ENCODE assay signal across 8 mouse cellular contexts in genomic region chr1:165658602-165659001, GRCm38 (mm10). TPM values are rescaled to one million over a fixed set of nuclear protein-coding genes. Genes with fewer than 3 reads are reported as not detected.
DNase-seq lines count a peak whose midpoint lies in the region; ATAC-seq lines count a peak whose summit lies in the region.

No protein-coding gene starts in this region.

- H3K4me2 ChIP-seq in liver, embryonic 15.5 days: no peak overlapping the region

- 31% methylated on average over 5 of the region's 5 CpGs for WGBS in large intestine, adult 2 months
- WGBS in liver, embryonic 15.5 days (ENCODE audit: insufficient replicate concordance): 31% methylated on average over 5 of the region's 5 CpGs

- H3K27ac ChIP-seq in liver, embryonic 15.5 days (replicated peaks): no peak overlapping the region

- no peak overlapping the region for H3K9ac ChIP-seq in liver, embryonic 15.5 days

- peak; percentile 43; the same call in 1 of the 2 replicates for ATAC-seq in liver, embryonic 15.5 days (ENCODE audit: insufficient read depth)

- H3K27me3 ChIP-seq in liver, embryonic 15.5 days: no peaks in the 10 kb centered on the region

- no peaks in the 10 kb centered on the region for H3K4me1 ChIP-seq in liver, embryonic 15.5 days (replicated peaks)

- DNase-seq in ES-CJ7 (ENCODE audit: low read depth, low spot score): peak; percentile 93
- DNase-seq in adrenal gland, adult 8-10 months: peak; percentile 67
- peak; percentile 58 for DNase-seq in embryo, embryonic 11.5 days (ENCODE audit: low read depth, low spot score)
- DNase-seq in heart, adult 8-10 months (ENCODE audit: low spot score): peak; percentile 78
- DNase-seq in large intestine, adult 2 months (ENCODE audit: low read depth, low spot score): peak; percentile 24
- peak; percentile 63 for DNase-seq in ovary, postnatal 36 days (ENCODE audit: low spot score)
- peak; percentile 63 to 70 for DNase-seq in urinary bladder, postnatal 36 days (ENCODE audit: low spot score in 2 of 2)

- H3K4me3 ChIP-seq in liver, embryonic 15.5 days (replicated peaks): no peak overlapping the region

- no peaks in the 10 kb centered on the region for H3K9me3 ChIP-seq in liver, embryonic 15.5 days (replicated peaks)

- H3K36me3 ChIP-seq in liver, embryonic 15.5 days (replicated peaks): peaks cover 7% of the 10 kb centered on the region; the same call in 1 of the 2 replicates

RNA-seq across cellular contexts. Expression of gene Mpzl1, which starts 24.3 kb away (rescaled TPM):
- 10 to 100 TPM; 14.6 to 25.4 (median 22.3) TPM for total RNA-seq in adrenal gland, adult 8-10 months (2022)
- 10 to 100 TPM; 12.3 to 13.6 (median 12.4) TPM for total RNA-seq in heart, adult 8-10 months (2022)
- polyA plus RNA-seq in large intestine, adult 2 months (2012; rRNA removed): 37.6 and 38.4 TPM in 2 replicates
- 25.5 and 28.7 TPM in 2 replicates for polyA plus RNA-seq in liver, embryonic 15.5 days (2015; fragmentation: Nextera tagmentation; extraction: Ambion mirVana)

RNA-seq across cellular contexts. Expression of gene Rcsd1, which starts 51.0 kb away (rescaled TPM):
- 10 to 100 TPM; 15.2 to 23.8 (median 18.2) TPM for total RNA-seq in adrenal gland, adult 8-10 months (2022)
- 10 to 100 TPM; 64.0 to 99.3 (median 73.2) TPM for total RNA-seq in heart, adult 8-10 months (2022)
- 9.9 and 10.6 TPM in 2 replicates for polyA plus RNA-seq in large intestine, adult 2 months (2012; rRNA removed)
- polyA plus RNA-seq in liver, embryonic 15.5 days (2015; fragmentation: Nextera tagmentation; extraction: Ambion mirVana): 11.5 and 12.0 TPM in 2 replicates

Comparison
In these comparisons a context has a peak if more than half of its experiments do, and no peak if none do; other contexts are left out.
1. DNase-seq: peak in every context shown above with its lines; median percentile 93 in ES-CJ7; 78 in heart, adult 8-10 months; 67 in adrenal gland, adult 8-10 months; 66 in urinary bladder, postnatal 36 days; 63 in ovary, postnatal 36 days; 58 in embryo, embryonic 11.5 days; 24 in large intestine, adult 2 months.